Mouse (Mus musculus) lung, postnatal 36 days (tissue): ENCODE measurements around the gene Zfyve19.
A peak's percentile ranks its signal among the peaks of the same experiment; 100 is the strongest.

Experiments
- DNase-seq: peaks from one replicate; pipeline ENCODE4 v3.0.0; 2022; ENCODE audit warnings: mixed read lengths

Zfyve19 gene

DNA sequence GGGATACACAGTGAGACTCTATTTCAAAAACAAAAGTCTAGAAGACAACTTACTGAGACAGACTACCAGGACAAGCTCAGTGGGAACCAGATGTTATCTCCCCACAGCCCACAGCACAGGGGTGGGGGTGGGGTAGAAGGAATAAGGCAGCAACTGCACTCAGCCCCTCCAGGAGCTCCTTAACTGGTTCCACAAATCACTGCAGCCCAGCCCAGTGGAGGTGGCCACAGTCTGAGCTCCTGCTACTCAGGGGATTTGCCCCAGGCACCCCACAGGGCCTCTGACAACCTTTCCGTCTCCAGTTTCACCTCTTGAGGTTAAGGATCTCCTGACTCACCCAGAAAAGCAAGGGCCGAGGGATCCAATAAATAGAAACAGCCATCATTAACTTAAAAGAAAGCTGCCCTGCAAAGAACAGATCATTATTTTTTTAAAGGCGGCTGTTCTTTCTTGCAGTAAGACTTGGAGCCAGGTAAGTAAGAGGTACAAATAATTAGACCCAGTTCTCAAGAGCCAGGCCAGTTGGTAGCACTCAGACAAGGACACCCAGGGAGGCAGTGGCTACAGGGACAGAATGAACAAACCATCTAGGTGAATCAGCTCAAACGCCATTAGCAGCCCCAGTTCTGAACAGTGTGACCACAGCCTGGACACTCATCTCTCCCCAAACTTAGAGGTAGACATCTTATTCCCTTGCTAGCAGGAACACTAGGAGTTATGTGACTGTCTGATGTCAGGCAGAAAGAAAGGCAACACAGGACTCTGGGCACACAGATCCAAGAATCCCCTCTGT lies 11.9 kb upstream of the Zfyve19 start:
- DNase-seq = no peak

DNA sequence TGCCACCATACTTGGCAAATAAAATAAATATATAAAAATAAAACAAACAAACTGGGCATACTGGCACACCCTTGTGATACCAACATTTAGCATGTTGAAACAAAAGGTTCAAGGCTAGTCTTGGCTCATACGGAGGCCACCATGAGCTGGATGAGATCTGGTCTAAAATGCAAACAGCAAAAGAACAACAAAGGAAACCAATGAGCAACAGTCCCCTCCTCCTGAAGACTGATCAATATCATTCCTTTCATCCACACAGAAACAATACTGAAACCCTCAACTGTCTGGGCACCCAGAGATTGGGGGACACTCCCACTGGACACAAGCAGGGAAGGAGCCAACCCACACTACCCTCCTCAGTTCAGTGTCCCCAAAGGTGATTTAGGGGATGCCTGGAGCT lies 10.9 kb upstream of the Zfyve19 start:
- DNase-seq = no peak

DNA sequence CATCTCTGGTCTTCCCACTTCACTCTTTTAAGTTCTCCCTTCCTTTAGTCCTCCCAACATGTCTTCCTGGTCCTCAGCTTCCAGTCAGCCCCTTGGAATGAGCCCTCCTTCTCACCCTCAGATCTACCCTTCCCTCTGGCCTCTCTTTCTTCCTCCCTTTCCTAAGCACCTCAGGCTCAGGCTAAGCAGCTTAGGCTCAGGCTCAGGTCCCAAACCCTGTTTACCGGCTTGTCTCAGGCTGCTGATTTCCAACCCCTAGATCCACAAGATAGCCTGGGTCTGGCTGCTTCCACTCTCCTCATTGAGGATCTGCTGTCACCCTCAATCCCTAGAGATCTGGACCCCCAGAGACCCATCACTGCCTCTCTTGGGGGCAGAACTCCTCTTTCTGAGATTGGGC lies 10.4 kb upstream of the Zfyve19 start:
- no peak for DNase-seq

DNA sequence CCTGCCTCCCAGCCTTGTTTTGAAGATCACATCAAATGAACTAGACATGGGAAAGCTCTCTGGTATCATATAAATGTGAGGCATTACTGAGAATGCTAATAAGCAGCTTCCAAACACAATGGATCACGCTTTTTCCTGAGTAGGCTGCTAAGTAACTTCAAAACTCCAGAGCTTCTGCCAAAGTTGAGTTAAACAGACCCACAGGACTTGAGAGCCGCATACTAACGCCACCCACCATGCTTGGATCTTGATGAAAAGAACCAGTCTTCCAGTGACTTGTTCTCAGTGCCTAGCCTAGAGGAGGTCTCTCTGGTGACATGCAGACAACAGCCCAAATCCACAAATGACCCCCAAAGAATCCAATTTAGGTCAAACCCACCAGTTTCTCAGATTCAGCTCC lies 9.5 kb upstream of the Zfyve19 start:
- DNase-seq = no peak

- peak; percentile 71 for DNase-seq
Measured at GRCm38 (mm10) chr2:119202914-119203453, 5.4 kb upstream of the Zfyve19 start.

DNA sequence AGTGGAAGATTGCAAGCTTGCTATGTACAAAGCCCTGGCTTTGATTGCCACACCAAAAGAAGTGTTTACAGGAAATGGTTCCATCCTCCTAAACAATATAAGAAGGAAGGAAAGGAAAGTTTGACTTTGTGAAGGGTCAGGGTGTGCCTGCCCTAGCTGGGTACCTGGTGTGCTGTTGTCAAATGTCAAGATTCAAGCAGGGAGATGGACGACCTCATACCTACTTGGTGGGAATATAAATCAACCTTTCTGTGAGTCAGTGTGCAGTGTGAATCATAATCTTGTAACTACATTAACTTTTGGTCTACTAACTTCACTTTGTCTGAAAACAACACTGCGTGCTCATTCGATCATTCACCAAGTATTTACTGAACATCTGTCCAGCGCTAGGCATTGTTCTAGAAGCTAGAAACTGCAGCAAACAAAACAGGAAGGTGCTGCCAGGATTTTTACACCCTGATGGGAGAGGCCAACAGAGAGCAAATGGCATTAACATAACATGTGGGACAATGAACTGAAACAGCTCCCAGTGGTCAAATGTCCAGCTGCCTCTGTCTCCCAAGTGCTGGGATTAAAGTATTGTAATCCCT lies 4.5 kb upstream of the Zfyve19 start:
- peak; percentile 18 for DNase-seq

GRCm38 (mm10) chr2:119207961-119208343 lies 465 bp upstream of the Zfyve19 start:
- DNase-seq = peak; percentile 26

DNA sequence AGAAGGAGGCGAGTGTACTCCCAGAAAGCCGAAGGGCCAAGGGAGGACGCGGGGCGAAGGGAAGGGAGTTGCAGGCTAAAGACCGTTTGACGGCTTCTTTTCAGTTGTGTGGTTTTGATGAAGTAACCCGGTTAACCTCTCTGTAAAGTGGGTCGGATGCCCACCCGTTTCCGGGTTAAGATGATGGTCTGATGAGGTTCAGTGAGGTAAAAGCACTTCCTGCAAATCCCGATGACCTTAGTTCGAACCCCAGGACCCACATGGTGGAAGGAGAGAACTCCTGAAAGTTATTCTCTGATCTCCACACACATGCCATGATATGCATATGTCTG lies 725 bp downstream of the Zfyve19 start:
- DNase-seq = no peak

- peak; percentile 35 for DNase-seq
Measured at GRCm38 (mm10) chr2:119229775-119230704, 21.6 kb downstream of the Zfyve19 start, which contains the start of gene Ppp1r14d. TSS of gene Ppp1r14d (minus strand) at chr2:119229906.

- DNase-seq = no peak
Measured at GRCm38 (mm10) chr2:119236682-119237209, 28.3 kb downstream of the Zfyve19 start.

DNA sequence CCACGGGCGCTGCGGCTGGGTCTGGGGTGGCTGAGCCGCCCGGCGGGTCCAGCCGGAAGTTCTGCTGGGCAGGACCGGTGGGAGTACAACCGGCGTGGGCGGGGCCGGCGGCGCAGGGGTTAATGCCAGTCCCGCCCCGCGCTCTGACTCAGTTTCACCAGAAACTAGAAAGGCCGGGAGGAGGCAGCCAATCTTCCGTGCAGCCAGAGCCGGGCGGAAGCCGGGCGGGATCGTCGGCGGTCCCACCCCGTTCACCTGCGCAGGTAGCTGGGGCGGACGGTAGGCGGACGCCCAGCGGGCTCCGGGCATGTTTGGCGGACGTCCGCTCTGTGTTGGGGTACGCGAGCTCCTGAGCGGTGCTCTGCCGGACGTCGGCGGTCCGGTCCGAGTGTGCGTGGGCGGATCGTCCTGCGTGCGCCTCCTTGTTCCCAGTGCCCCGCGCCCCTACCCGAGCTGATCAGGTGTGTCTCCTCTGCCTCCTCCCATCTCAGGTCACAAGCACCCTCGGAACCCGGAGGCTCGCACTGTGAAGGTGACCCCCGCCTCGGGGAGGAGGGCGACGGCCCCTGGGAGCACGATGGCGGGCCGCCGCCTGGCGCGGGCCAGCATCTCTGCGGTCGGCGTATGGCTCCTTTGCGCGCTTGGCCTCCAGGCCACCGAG lies 28.9 kb downstream of the Zfyve19 start, which contains the start of gene Spint1:
TSS of gene Spint1 (plus strand) at position 153 of the 661 bp plus-strand sequence.
- DNase-seq = peak; percentile 76

GRCm38 (mm10) chr2:119237871-119238220 lies 29.4 kb downstream of the Zfyve19 start:
- no peak for DNase-seq

DNA sequence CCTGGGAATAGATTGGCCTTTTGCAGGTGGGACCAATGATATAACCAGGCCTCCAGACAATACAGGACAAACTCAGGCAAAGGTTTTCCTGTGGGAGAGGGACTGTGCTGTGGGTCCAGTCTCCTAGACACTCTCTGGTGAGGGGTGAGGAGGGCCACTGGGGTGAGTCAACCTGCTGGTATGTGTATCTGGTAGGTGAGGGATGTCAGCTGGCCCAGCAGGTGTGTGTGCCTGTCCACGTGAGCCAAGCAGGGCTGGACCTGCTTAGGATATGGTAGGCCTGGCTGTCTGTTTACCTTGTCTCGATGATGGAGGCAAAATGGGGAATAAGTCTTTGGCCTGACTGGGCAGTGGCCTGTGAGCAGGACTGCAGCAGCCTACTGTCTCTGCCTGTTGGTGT lies 30.3 kb downstream of the Zfyve19 start:
- DNase-seq = peak; percentile 62

DNA sequence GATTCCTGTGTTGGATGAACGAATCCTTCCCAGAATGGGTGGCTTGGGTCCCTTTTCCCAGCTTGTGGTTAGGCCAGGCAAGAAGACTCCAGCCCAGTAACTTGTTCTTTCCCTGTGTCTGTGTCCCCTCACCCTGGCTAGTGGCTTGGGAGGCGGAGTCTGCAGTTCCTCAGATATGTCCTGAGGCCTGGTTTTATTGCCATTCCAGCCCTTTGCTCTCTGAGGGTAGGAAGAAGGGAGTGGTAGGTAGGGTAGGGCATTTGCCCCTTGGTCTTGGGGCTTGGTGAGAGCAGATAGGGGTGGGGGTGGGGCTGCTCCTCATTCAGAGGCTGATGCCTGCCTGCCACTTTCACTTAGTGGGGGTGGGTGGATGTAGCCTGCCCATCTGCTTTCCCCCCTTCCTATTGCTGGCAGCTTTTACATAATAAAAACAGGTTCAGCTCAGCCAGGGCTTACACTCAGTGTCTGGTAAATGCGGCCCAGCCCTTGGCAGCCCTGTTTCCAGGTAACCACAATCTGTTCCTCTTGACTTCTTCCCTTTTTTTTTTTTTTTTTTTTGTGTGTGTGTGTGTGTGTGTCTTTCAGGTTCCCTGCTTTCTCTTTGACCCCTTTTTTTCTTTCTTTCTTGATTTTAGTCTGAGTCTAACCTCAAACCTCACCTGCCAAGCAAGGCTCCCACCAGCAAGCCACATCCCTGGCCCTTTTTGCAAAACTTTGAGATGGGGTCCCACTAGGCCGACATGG lies 31.8 kb downstream of the Zfyve19 start:
- DNase-seq = no peak

- DNase-seq = no peak
Measured at GRCm38 (mm10) chr2:119240819-119241186, 32.4 kb downstream of the Zfyve19 start.

GRCm38 (mm10) chr2:119242548-119242947 lies 34.1 kb downstream of the Zfyve19 start:
- DNase-seq = no peak

DNA sequence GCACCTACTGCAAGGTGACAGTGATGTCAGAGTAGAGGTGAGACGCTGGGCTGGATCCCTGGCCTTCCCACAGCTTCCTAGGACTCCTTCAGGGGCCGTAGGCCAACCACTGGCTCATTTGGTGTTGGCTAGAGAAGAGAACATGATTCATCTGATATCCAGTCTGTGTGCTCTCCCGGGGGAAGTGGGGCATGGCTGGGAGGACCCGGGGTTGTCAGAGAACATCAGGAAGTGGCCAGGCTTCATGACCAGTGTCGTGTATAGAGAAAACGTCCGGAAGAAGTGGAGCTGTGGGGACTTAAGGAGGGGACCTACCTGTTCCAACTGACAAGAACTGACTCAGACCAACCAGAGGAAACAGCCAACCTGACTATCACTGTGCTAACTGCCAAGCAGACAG lies 36.8 kb downstream of the Zfyve19 start:
- no peak for DNase-seq

- DNase-seq = no peak
Measured at GRCm38 (mm10) chr2:119247904-119248303, 39.5 kb downstream of the Zfyve19 start.

- peak; percentile 62 for DNase-seq
Measured at GRCm38 (mm10) chr2:119249592-119250061, 41.2 kb downstream of the Zfyve19 start.

GRCm38 (mm10) chr2:119250377-119250776 lies 42.0 kb downstream of the Zfyve19 start:
- no peak for DNase-seq

- DNase-seq = peak; percentile 91
Measured at GRCm38 (mm10) chr2:119250826-119251478, 42.5 kb downstream of the Zfyve19 start.
